ENCODE assay signal across 30 mouse cellular contexts in the genomic region with DNA sequence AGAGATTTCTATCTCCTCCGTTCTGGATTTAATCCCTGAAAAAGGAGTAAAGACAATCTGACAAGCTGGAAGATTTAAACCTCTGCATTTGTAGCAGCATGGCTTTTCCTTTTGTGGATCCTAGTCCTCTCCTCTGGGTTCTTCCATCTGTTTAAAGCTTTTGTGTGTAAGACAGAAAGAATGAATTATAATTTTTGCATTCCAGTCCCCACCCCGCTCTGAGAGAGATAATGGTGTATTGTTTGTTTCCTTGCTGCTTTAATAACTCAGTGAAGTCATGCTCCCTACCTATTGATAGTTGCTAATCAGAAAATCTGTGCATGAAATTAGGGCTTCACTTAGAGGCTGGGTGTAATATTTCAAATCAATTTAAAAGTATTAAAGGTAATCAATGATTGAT.
DNase-seq lines count a peak whose midpoint lies in the region; ATAC-seq and TF ChIP-seq lines count a peak whose summit lies in the region.
"Had no signal": no experiment of that assay in that cellular context is flagged by ENCODE, and none has a peak within 500 bp of the region (broad histone marks: within the 10 kb centered on the region; RNA-seq: fewer than 3 reads in every experiment).

No protein-coding gene starts in this region.

- H3K4me1 ChIP-seq in midbrain, embryonic 11.5 days (ENCODE audit: control insufficient read depth, insufficient read depth, low read length), result 0 out of 2 replicates have a peak, but pooled peaks cover 2% of the 10 kb centered on the region
- no peaks in the 10 kb centered on the region for H3K4me1 ChIP-seq in midbrain, postnatal 0 days (ENCODE audit: insufficient read depth, low read length)
- H3K4me1 ChIP-seq in neural tube, embryonic 11.5 days (ENCODE audit: control insufficient read depth, insufficient read depth, low read length), result no peaks in the 10 kb centered on the region
- no peaks in the 10 kb centered on the region for H3K4me1 ChIP-seq in neural tube, embryonic 15.5 days
- H3K4me1 ChIP-seq: embryonic facial prominence, embryonic 10.5 days; forebrain, embryonic 12.5 days; forebrain, embryonic 15.5 days; heart, embryonic 10.5 days; heart, embryonic 13.5 days; hindbrain, embryonic 13.5 days; intestine, embryonic 15.5 days had no signal

- no peak overlapping the region for H3K4me2 ChIP-seq in midbrain, embryonic 11.5 days
- H3K4me2 ChIP-seq in midbrain, postnatal 0 days (ENCODE audit: low read depth, low read length, poor library complexity, severe bottlenecking), result no peak overlapping the region
- H3K4me2 ChIP-seq in neural tube, embryonic 11.5 days (ENCODE audit: low read depth), result no peak overlapping the region
- H3K4me2 ChIP-seq in neural tube, embryonic 15.5 days, result no peak overlapping the region
- H3K4me2 ChIP-seq: embryonic facial prominence, embryonic 13.5 days; forebrain, embryonic 12.5 days; forebrain, embryonic 15.5 days; heart, embryonic 13.5 days; hindbrain, embryonic 13.5 days; intestine, embryonic 15.5 days had no signal

- WGBS in midbrain, embryonic 11.5 days, result 22% methylated on average over 2 of the region's 2 CpGs
- 9% methylated on average over 2 of the region's 2 CpGs for WGBS in midbrain, postnatal 0 days
- 48% methylated on average over 2 of the region's 2 CpGs for WGBS in neural tube, embryonic 11.5 days
- 8% methylated on average over 2 of the region's 2 CpGs for WGBS in neural tube, embryonic 15.5 days

- H3K27me3 ChIP-seq in midbrain, embryonic 11.5 days (ENCODE audit: control insufficient read depth, insufficient read depth, low read length), result no peaks in the 10 kb centered on the region
- no peaks in the 10 kb centered on the region for H3K27me3 ChIP-seq in midbrain, postnatal 0 days (ENCODE audit: insufficient read depth, low read length)
- H3K27me3 ChIP-seq in neural tube, embryonic 11.5 days (ENCODE audit: control insufficient read depth, insufficient read depth, low read length), result no peaks in the 10 kb centered on the region
- H3K27me3 ChIP-seq in neural tube, embryonic 15.5 days (replicated peaks), result no peaks in the 10 kb centered on the region
- H3K27me3 ChIP-seq: embryonic facial prominence, embryonic 13.5 days; forebrain, embryonic 12.5 days; forebrain, embryonic 15.5 days; heart, embryonic 13.5 days; hindbrain, embryonic 13.5 days; intestine, embryonic 15.5 days had no signal

- H3K4me3 ChIP-seq in midbrain, embryonic 11.5 days (ENCODE audit: low read depth, low read length), result no peak overlapping the region
- no peak overlapping the region for H3K4me3 ChIP-seq in midbrain, postnatal 0 days (ENCODE audit: low read depth, low read length)
- no peak overlapping the region for H3K4me3 ChIP-seq in neural tube, embryonic 11.5 days (ENCODE audit: low read depth, low read length)
- H3K4me3 ChIP-seq in neural tube, embryonic 15.5 days (replicated peaks), result no peak overlapping the region
- H3K4me3 ChIP-seq: embryonic facial prominence, embryonic 10.5 days; embryonic facial prominence, embryonic 13.5 days; erythroblast, embryonic 14.5 days; forebrain, embryonic 12.5 days; forebrain, embryonic 15.5 days; heart, adult 2 months; heart, embryonic 10.5 days; heart, embryonic 13.5 days; hindbrain, embryonic 13.5 days; intestine, embryonic 15.5 days had no signal

- no peak overlapping the region for H3K9ac ChIP-seq in midbrain, embryonic 11.5 days (ENCODE audit: low read length)
- no peak overlapping the region for H3K9ac ChIP-seq in midbrain, postnatal 0 days (replicated peaks; ENCODE audit: low read length, poor library complexity, severe bottlenecking)
- no peak overlapping the region for H3K9ac ChIP-seq in neural tube, embryonic 11.5 days (ENCODE audit: low read length)
- no peak overlapping the region for H3K9ac ChIP-seq in neural tube, embryonic 15.5 days (replicated peaks)
- H3K9ac ChIP-seq: embryonic facial prominence, embryonic 13.5 days; forebrain, embryonic 12.5 days; forebrain, embryonic 15.5 days; heart, embryonic 13.5 days; hindbrain, embryonic 13.5 days; intestine, embryonic 15.5 days had no signal

- intact Hi-C loops in left cerebral cortex, postnatal 25 days (cut with DNase I), result no loop called here

- DNase-seq in midbrain, embryonic 11.5 days (ENCODE audit: low spot score, missing footprints), result peak; percentile 85
- DNase-seq in midbrain, postnatal 0 days (ENCODE audit: low spot score), result no peak
- DNase-seq in neural tube, embryonic 11.5 days (ENCODE audit: low spot score), result no peak
- peak; percentile 2 for DNase-seq in embryo, embryonic 11 days
- DNase-seq in mesoderm, embryonic 11.5 days (ENCODE audit: low read depth, low spot score), result peak; percentile 13
- no peak for DNase-seq in left cerebral cortex, postnatal 25 days (ENCODE audit: low spot score in 2 of 2)
- DNase-seq in lung, adult 18-20 months, result no peak
- DNase-seq: adrenal gland, postnatal 10 days; adrenal gland, postnatal 36 days; cerebellum, adult 11 months; cerebellum, adult 8-10 months; cerebellum, postnatal 10 days; gastrocnemius, postnatal 10 days; gastrocnemius, postnatal 36 days; heart, adult 2 months; heart, postnatal 14 days; heart, postnatal 4 days had no signal

- H3K27ac ChIP-seq in midbrain, embryonic 11.5 days (ENCODE audit: low read depth, low read length), result no peak overlapping the region
- no peak overlapping the region for H3K27ac ChIP-seq in midbrain, postnatal 0 days (ENCODE audit: low read depth, low read length)
- H3K27ac ChIP-seq in neural tube, embryonic 11.5 days (ENCODE audit: low read depth, low read length), result no peak overlapping the region
- H3K27ac ChIP-seq in neural tube, embryonic 15.5 days (replicated peaks), result no peak overlapping the region
- H3K27ac ChIP-seq: embryonic facial prominence, embryonic 10.5 days; embryonic facial prominence, embryonic 13.5 days; forebrain, embryonic 12.5 days; forebrain, embryonic 15.5 days; heart, adult 2 months; heart, embryonic 10.5 days; heart, embryonic 13.5 days; hindbrain, embryonic 13.5 days; intestine, embryonic 15.5 days had no signal

- TF ChIP-seq CTCF in midbrain, postnatal 0 days (IDR thresholded peaks at IDR 0.05), result no peak

- no peaks in the 10 kb centered on the region for H3K36me3 ChIP-seq in midbrain, embryonic 11.5 days (ENCODE audit: control insufficient read depth, insufficient read depth, low read length)
- no peaks in the 10 kb centered on the region for H3K36me3 ChIP-seq in midbrain, postnatal 0 days (ENCODE audit: insufficient read depth, low read length)
- H3K36me3 ChIP-seq in neural tube, embryonic 11.5 days (ENCODE audit: control insufficient read depth, insufficient read depth, low read length), result no peaks in the 10 kb centered on the region
- H3K36me3 ChIP-seq in neural tube, embryonic 15.5 days, result no peaks in the 10 kb centered on the region
- H3K36me3 ChIP-seq: embryonic facial prominence, embryonic 10.5 days; embryonic facial prominence, embryonic 13.5 days; forebrain, embryonic 12.5 days; forebrain, embryonic 15.5 days; heart, embryonic 10.5 days; heart, embryonic 13.5 days; hindbrain, embryonic 13.5 days; intestine, embryonic 15.5 days had no signal

- no peaks in the 10 kb centered on the region for H3K9me3 ChIP-seq in midbrain, embryonic 11.5 days (ENCODE audit: control insufficient read depth, low read length)
- H3K9me3 ChIP-seq in midbrain, postnatal 0 days (ENCODE audit: low read length), result no peaks in the 10 kb centered on the region
- no peaks in the 10 kb centered on the region for H3K9me3 ChIP-seq in neural tube, embryonic 11.5 days (ENCODE audit: control insufficient read depth, low read length)
- no peaks in the 10 kb centered on the region for H3K9me3 ChIP-seq in neural tube, embryonic 15.5 days (replicated peaks)
- H3K9me3 ChIP-seq: embryonic facial prominence, embryonic 10.5 days; embryonic facial prominence, embryonic 13.5 days; forebrain, embryonic 12.5 days; forebrain, embryonic 15.5 days; heart, embryonic 10.5 days; heart, embryonic 13.5 days; hindbrain, embryonic 13.5 days; intestine, embryonic 15.5 days had no signal

- 0 out of 2 replicates have a peak, but pooled peaks have one; percentile 44 for ATAC-seq in midbrain, embryonic 11.5 days (ENCODE audit: low FRiP score)
- no peak for ATAC-seq in midbrain, postnatal 0 days (ENCODE audit: low FRiP score)
- ATAC-seq in neural tube, embryonic 11.5 days (ENCODE audit: insufficient read depth, low FRiP score, low TSS enrichment), result peak; percentile 55; the same call in 1 of the 2 replicates
- no peak for ATAC-seq in neural tube, embryonic 15.5 days (ENCODE audit: low FRiP score)
- ATAC-seq: activated CD4-positive, CD25-positive, alpha-beta regulatory T cell, adult 4 months; CD4-positive, CD25-positive, alpha-beta regulatory T cell, adult 4 months; forebrain, embryonic 15.5 days; hindbrain, embryonic 16.5 days; intestine, embryonic 15.5 days had no signal

Comparison
In these comparisons a context has a peak if more than half of its experiments do, and no peak if none do; other contexts are left out.
1. ATAC-seq: peak in midbrain, embryonic 11.5 days (single experiment) and neural tube, embryonic 11.5 days (single experiment); none in midbrain, postnatal 0 days (single experiment) and neural tube, embryonic 15.5 days (single experiment).
2. DNase-seq: peak in midbrain, embryonic 11.5 days (single experiment), embryo, embryonic 11 days (single experiment) and mesoderm, embryonic 11.5 days (single experiment); none in midbrain, postnatal 0 days (single experiment), neural tube, embryonic 11.5 days (single experiment), left cerebral cortex, postnatal 25 days (0 of 2) and lung, adult 18-20 months (0 of 2).